Mouse (Mus musculus) heart, adult 8-10 months (tissue): Measurements from ENCODE around the gene Cox15. TPM values are rescaled to one million over a fixed set of nuclear protein-coding genes. Genes with fewer than 3 reads are reported as not detected.

ENCODE experiments used
- DNase-seq: peaks from one replicate; pipeline ENCODE4 v3.0.0; 2022; ENCODE audit warnings: low spot score
- total RNA-seq, 4 experiments: library from RNA; stranded (reverse); gene quantifications; 2 replicates each; pipeline ENCODE4 v1.2.4; 2022

Gene Cox15
- total RNA-seq, result 10 to 100 TPM; 23.7 to 26.4 (median 25.1) TPM

DNA sequence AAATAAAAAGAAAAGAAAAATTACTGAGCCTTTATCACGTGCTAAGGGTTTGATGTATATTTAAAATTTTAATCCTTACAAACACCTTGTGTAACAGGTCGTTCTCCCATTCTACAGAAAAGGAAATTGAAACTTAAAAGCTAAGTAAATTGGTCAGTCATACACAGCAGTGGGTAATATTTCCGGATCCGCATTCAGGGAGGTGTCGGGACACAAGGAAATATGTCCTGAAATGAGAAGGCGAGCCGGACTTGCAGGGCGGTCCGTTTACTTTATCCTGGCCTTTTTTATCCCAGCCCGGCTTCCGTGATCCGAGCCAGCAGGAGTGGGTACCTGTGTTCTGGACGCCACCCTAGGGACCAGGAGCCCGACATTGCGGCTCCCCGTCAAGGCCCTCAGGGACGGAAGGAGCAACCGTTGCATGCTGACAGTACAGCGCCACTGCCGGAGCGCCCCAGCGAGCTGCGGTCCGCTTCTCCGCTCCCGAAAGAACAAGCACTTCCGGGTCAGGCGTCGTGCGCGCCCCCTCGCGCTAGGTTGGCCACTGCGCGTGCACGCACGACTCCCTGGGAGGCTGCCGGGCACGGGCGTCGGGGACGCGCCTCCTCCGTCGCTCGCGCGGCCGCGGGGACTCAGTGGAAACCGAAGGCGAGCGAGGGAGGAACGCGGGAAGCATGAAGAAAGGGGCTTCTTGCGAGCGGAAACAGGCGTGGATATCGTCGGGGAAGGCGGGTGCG, at the start of gene Cox15, which contains the start of gene Cutc:
Gene Cox15 (minus strand): TSS at position 512 of the 737 bp plus-strand sequence.
Gene Cutc (plus strand): TSS at position 508 of the 737 bp plus-strand sequence.
- DNase-seq, result peak; percentile 97

DNA sequence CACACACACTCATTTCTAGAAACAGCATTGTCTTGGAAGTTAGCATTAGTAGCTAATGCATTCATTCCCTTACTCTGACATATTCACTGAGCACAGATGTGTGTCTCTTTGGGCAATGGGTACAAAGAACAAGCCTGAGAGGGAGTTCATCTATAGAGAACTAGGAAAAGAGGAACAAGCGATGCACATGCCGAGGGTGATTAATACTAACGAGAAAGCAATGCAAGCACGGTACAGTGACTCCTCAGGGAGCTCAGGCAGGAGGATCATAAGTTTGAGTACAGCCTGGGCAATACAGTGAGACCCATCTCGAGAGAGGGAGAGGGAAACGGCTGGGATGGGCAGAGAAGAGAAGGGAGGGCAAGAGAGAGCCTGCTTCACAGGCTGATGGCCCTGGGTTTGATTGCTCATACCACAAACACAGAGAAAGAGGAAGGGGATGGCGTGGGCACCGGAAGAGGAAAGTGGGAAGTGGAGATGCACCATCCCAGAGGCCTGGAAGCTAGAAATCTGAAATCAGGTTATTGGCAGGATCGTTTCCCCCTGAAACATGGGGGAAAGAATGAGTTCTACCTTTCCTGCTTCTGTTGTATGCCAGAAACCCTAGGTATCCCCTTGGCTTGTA, 48.7 kb upstream of the Cox15 start:
- DNase-seq, result no peak

DNA sequence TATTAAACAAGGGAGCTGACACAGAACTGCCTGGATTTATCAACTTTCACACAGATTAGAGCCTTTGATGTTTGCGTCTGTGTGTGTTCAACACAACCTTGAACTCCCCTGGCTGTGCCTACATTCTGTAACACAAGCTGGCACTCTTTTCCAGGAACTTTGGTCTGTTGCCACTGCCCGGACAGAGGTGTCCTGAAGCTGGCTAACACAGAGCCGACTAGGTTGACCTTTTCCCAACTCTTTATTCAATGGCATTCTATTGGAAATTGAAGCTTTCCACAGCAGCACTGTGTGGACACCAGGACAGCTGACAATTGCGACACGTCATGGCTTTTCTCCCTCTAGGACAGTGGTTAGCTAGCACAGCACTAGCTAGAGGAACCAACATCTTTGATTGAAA, 44.4 kb upstream of the Cox15 start:
- no peak for DNase-seq

DNA sequence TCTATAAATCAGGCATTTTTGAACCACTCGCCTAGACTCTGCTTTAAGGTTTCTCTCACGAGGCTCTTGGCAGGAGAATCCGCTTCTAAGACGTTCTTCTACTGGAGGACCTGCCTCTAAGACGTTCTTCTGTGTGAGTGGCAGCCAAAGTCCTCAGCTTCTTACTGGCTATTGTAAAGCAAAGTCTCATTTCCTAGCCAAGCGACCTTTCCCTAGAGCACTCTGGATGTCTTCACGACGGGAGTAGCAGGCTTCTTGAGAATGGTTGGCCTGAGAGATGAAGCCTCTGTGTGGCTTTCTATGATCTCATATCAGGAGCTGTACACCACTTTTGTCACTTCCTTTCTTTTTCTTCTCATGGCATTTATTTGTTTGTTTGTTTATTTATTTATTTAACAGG, 42.7 kb upstream of the Cox15 start:
- DNase-seq, result no peak

DNA sequence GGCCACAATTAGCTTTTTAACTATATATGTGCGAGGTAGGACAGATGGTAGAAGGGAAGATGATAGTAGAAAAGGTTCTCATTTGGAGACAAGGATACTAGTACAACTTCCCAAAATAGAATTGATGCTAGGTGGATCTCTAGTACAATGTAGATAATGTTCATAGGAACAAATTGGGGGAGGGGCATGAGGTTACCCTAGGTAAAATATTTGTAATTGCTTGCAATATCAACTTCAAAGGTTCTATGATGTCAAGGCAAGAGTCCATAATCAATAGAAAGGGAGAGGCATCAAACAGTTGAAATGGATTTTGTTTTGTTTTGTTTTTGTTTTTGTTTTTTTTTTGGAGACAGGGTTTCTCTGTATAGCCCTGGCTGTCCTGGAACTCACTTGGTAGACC, 41.2 kb upstream of the Cox15 start:
- DNase-seq, result no peak

DNA sequence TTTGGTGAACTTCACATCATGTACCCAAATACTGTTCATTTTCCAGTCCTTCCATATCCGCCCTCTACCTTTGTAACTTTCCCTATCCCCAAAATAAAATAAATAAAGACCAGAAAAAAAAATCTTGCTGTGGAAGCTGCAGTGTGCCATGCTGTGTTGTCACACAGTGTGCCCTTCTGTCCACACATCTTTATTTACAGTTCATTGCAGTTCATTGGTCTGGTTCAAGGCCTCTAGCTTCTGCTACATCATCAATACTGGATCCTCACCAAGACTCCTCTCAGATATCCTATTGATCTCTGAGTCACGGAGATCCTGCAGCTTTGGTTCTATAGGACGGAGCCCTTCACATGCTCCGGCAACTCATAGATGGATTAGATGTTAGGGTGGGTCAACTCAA, 39.7 kb upstream of the Cox15 start:
- no peak for DNase-seq

DNA sequence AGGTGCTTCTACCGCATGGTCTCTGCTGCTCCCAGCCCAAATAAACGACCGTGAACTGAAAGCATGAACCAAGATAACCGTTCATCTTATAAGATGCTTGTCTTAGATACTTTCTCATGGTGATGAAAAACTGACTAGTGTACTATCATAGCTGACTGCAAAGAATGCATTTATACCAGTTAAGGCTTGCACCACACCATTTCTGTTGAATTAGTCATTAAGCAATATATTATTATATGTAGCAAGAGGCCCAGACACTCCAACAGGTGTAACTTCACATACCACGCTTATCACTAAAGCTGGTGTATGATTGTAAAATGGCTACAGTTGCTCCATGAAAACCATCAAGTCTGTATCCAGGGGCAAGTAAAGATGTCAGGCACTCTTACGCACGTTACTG, 37.0 kb upstream of the Cox15 start:
- no peak for DNase-seq

DNA sequence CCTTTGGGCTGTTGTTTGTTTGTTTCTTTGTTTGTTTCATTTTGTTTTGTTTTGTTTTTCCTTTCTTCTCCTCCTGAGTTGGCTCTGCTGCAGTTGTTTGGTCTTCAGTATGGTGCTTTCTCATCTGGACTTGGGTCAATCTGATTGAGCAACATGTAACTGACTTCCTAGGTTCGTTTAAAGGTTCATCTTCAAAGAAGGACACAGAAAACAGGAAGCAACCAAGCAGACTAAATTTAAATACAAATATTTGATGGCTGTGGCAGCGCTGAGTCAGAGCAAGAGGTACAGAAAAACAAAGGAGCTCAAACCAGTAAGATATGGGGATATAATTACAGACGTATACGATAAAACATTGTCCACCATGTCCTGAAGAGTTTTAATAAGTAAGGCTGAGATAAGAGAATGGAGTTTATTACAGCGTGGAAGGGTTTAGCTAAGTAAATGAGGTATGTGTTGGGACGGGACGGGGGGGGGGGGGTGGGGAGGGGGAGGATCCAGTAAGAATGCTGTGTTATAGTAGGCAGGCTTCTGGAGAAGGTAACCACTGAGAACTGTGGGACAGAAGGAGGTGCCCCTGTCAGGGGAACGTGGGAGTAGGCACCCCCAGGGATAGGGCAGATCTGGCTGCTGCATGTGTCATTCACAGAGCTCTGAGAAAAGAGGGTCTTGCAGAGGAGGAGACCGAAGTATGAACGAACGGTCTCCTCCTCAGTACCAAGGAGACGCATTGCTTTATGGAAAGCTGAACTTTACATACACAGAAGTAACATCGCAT, 33.6 kb upstream of the Cox15 start:
- no peak for DNase-seq

DNA sequence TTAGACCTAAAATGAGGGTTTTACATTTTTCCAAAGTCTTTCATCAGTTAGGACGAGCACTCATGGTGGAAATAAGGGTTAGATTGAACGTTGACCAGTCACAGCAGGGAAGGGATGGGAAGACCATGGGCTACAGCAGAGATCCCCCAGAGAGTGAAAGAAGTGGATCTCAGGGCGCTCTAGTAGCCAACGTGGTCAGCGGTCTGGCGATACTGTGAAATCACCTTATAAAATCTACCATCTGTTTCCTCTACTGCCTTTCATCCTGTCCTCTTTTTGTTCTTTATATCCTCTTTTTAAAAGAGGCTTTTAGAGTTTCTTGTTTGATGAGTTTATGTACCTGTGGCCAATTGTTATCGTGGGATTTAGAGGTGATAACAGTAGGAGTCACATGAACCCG, 32.0 kb upstream of the Cox15 start:
- DNase-seq, result no peak

DNA sequence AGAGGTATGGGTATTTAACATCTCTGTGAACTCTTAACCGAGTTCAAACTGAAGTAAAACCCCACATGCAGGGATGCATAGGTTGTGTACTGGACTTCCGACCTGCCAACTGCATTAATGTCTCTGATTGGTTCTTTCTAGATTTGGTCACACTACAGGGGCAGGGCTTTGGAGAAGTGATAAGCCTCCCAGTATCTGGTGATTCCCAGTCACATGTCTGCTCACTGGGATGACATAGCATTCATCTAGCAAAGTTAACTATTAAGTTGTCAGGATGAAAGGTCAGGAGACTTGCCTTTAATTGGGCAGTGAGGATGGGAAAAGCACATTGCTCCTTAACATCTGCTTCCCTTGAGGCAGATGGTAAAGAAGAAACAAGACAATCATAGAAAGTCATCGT, 29.2 kb upstream of the Cox15 start, which contains the start of gene Abcc2:
Gene Abcc2 (plus strand): TSS at position 213 of the 400 bp plus-strand sequence.
- no peak for DNase-seq

DNA sequence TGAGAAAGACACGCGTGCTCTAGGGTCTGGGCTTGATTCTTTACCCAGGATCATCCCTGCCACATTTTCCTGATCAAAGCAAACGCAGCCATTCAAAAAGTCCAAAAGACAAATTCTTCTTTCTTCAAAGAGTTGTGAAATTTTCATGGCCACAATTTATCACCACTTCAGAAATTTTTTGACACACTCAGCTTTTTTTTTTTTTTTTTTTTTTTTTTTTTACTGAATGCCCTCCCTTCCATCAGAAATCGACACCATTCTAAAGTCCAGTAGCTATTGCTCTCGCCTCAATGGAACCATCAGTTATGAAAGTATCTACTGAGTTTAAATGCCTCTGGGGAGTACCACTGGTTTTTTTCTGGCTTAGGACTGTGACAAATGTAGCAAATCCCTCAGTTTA, 27.6 kb upstream of the Cox15 start:
- no peak for DNase-seq

DNA sequence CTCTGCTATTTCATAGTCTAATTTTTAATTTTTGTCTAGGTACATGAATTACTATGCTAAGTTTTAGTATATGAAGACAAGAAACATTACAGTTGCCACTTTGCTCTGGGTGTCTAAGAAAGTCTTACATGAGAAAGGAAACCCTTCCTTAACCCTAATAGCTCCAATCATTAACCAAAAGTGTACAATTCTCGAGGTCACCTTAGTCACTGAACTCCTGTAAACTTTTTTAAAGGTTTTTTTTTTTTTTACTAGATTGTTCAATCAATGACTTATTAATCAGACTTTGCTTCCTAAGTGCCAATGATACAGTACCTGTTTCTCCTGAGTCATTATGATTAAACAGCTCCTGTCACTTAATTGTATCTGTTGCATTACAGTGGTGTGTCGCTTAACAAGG, 24.5 kb upstream of the Cox15 start:
- no peak for DNase-seq

DNA sequence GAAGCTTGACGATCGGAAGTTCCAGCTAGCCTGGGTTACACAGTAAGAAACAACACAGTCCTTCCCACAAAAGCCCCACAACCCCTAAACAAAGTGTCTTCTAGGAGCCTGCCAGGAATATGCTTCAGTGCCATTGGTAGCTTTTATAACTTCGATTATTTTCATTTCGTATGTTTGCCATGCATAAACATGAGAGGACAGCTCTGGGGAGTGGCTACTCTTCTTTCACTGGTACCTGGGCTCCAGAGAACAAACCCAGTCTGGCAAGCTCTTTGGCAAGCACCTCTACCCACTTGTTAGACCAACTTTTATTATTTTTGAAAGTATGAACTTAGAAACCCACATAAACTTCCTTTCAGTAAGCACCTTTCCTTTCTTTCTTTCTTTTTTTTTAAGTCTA, 23.8 kb upstream of the Cox15 start:
- no peak for DNase-seq

DNA sequence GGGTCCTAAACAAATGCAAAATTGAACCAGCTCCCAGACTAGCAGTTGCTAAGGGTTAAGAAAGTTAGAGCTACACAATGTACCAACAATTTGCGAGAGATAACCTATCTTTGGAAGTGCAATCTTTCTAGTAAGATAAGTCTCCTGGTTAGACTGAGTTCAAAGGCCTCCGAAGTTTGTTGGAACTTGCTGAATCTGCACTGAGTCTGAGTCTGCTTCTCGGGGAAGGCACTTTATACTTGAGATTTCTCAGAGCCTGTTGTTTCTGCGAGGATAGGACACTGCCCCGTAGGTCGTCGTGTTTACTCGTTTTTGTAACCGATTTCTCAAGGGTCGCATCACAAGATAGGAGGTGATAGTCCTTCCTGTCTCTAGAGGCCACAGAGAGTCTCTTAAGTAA, 22.6 kb upstream of the Cox15 start:
- DNase-seq, result no peak

DNA sequence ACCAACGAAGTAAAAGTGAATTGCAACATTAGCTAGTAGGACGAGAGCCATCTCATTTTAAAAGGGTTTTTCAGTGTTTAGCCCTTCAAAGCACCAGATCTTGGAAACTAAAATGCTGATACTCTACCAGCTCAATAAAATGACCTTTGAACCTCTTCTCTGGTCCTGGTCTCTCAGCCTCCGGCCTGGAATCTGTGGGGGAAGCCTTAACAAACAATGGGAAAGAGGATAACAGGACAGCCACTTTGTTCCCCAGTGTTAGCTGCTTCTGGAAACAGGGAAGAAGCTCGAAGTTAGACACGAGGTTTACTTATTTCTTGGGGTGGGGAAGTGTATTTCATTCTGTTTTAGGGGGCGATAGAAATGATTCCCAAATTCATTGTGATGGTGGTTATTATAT, 19.5 kb upstream of the Cox15 start:
- DNase-seq, result no peak

DNA sequence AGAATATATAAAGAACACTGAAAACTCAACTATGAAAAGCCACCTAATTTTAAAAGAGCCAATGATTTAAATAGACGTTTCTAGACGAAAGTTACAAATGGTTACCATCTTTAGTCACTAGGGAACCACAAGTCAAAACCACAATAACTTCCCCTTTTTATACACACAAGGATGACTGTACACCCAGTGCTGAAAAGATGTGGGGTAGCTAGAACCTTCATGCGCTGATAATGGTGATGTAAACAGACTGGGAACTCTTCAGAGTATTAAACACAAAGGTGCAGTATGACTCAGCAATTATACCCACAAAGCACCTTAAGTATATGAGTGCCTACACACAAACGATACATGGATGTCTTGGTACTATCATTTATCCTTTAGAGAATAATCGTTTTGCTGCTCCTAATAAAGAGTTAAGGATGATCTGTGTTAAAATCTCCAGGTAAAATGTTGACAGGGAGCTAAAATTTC, 18.7 kb upstream of the Cox15 start:
- no peak for DNase-seq

DNA sequence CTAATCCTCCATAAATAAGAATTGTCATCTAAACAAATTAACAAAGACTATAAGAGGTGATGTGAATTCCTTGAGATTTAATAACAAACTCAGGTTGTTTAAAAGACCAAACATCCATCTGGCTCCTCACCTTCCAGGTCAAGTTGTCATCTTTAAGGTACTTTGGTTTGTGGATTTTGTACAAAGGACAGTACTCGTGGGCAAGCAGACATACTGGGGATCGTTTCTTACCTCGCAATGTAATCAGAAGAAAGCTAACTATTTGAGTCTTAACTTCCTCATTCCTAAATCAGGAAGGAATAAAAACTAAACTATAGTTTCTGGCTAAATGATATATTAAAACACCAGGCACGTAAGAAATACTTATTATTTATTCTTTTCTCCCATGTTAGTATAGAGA, 17.8 kb upstream of the Cox15 start:
- DNase-seq, result no peak

DNA sequence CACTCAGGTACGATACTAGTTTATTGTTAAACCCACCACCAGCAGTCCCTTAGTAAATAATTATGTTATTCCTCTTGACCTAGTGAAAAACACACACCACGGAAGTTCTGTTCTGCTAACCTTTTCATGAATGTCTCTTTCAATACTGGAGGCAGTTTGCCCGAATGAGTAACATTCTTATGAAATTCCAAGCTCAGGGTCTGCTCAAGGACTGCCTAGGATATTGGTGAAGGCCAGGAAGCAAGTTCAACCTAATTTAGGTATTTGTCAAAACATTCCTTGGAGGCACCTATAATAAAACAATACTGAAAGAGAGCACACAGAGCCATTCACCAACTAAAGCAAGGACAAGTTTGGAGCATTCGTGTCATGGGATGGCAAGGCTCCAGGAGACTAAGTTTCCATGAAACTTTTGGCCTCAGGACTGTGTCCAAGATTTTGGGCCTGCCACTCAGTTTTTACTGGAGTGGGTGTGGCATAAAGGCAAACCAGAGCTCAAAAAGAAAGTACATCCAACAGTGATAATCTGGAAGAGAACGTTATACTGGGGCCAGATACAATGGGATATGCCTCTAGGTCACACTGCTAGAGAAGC, 16.7 kb upstream of the Cox15 start:
- DNase-seq, result no peak

DNA sequence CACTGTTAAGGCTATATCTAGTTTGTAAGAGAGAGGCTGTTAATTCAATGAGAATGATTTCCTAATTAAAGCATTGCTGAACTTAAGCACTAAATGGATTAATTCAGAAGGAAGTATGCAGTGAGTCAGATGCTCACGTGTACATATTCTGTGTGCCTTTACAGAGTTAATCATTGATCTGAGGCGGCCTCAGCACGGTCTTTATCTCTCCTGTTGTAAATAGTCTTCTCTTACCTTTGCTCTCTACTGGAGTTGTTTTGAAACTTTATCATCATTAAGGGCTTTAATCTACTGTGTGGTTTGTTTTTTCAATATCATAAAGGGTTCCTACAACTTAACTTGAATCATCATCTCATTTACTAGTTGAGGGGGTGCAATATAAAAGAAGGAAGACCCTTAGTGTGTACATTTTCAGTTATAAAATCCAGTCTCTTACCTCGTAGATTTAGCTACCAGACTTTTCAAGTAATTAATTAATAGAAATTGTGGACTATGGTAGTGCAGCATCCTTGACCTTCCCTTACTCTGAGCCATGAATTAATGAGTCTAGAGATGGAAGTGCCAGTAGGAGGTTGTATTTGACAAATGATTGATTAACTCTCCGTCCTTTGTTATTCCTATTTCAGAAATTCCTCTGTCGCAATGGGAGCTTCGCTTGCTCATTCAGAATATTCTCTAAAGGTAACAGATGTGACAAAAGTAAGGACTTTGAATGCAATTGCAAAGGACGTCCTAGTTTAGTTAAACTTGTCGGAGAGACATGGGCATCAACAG, 14.9 kb upstream of the Cox15 start:
- no peak for DNase-seq

DNA sequence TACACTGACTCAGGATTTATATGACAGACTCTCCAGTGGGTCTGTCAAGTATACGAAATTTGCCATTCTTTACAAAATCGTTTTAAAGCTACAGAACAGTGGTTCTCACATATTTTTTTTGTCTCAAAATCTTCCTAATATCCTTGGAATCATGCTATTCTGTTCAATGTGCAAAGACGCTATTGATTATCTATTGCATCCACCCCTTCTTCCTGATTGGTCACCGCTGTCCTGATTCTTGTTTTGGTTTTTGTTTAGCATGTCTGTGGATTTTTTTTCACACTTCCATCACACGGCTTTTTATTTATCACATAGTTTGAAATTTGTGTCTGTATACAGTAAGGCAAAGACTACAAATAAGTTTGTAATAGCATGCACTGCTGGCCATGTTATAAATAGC, 13.7 kb upstream of the Cox15 start:
- DNase-seq, result no peak

DNA sequence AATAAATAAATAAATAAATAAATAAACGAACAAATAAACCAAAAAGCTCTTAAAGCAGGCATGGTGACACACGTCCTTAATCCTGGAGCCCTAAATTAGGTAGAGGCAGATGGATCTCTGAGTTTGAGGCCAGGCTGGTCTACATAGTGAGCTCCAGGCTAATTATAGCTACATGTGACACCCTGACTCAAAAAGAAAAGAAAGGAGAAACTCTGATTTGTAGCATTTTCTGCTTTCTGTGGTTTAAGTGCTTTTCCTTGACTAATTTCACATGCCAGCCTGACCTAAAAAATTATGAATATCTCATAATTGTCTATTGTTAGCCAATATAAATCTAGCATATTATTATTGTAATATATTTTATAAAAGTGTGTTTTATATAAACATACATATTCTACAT, 9.6 kb upstream of the Cox15 start:
- DNase-seq, result no peak
